Comparison of ENCODE assay signal across 8 mouse cellular contexts in the genomic region with DNA sequence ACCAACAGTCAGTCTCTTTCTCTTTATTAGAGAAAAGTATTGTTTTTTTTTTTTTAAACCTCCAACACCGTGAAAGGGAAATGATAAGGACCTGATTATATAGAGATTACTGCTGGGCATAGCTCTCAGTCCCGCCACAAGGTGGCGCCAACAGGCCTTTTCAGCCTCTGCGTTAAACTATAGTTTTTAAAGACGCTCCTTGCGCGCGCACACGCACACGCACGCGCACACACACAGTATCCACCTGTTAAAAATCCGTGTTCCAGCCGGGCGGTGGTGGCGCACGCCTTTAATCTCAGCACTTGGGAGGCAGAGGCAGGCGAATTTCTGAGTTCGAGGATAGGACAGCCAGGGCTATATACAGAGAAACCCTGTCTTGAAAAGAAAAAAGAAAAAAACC. TPM values are rescaled to one million over a fixed set of nuclear protein-coding genes. Genes with fewer than 3 reads are reported as not detected.
DNase-seq lines count a peak whose midpoint lies in the region; ATAC-seq lines count a peak whose summit lies in the region.

No protein-coding gene starts in this region.

- H3K27ac ChIP-seq in hindbrain, embryonic 15.5 days (replicated peaks), result no peak overlapping the region

- no peaks in the 10 kb centered on the region for H3K9me3 ChIP-seq in hindbrain, embryonic 15.5 days

- H3K27me3 ChIP-seq in hindbrain, embryonic 15.5 days, result no peaks in the 10 kb centered on the region

- WGBS in hindbrain, embryonic 15.5 days, result 13% methylated on average over 19 of the region's 19 CpGs

- 0 out of 2 replicates have a peak overlapping the region, but pooled peaks have one; percentile 9 for H3K4me3 ChIP-seq in hindbrain, embryonic 15.5 days

- no peaks in the 10 kb centered on the region for H3K36me3 ChIP-seq in hindbrain, embryonic 15.5 days

- H3K4me2 ChIP-seq in hindbrain, embryonic 15.5 days, result peak overlapping the region; percentile 48

- H3K9ac ChIP-seq in hindbrain, embryonic 15.5 days, result no peak overlapping the region

- ATAC-seq in hindbrain, embryonic 15.5 days (ENCODE audit: low FRiP score, low read depth), result peak; percentile 76

- DNase-seq in T-cell, adult 2 months (ENCODE audit: low spot score), result peak; percentile 66
- DNase-seq in cerebellum, postnatal 36 days, result peak; percentile 81 to 82
- peak; percentile 73 to 84 for DNase-seq in frontal cortex, postnatal 36 days (ENCODE audit: low spot score in 2 of 2)
- DNase-seq in layer of hippocampus, postnatal 36 days, result peak; percentile 61 to 73
- DNase-seq in lung, postnatal 36 days, result peak; percentile 92
- peak; percentile 85 for DNase-seq in retina, postnatal 1 day
- peak; percentile 89 for DNase-seq in thymus, postnatal 4 days

- no peaks in the 10 kb centered on the region for H3K4me1 ChIP-seq in hindbrain, embryonic 15.5 days (replicated peaks)

RNA-seq across cellular contexts. Expression of a gene that starts 31.1 kb away (rescaled TPM):
- 3.8 TPM in 2 replicates for polyA plus RNA-seq in hindbrain, embryonic 15.5 days (2015; fragmentation: Nextera tagmentation; extraction: Ambion mirVana)
- 1 to 10 TPM; 2.1 to 2.4 TPM for total RNA-seq in layer of hippocampus, postnatal 36 days (2021)
